Mouse (Mus musculus): ENCODE results near the gene Gm11077.
A peak's percentile ranks its signal among the peaks of the same experiment; 100 is the strongest.

DNA sequence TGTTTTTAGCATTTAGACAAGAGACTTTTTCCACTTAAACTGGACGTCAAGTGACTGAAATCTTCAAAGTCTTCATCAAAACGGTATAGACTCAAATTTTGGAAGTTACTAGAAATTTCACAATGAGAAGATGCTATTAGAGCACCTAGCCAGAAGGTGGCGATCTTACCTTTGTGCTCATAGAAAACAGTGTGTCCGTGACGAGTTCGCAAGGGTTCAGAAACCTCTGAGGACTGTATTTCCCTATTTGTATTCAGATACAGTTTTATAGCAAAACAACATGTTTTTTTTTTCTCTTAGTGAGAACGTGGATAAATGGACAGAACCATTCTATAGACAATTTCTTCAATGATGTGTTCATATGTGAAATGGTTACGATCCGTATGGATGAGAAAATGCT lies 37.3 kb downstream of the Gm11077 start:
- TF ChIP-seq CTCF (IDR thresholded peaks at IDR 0.05; ENCODE audit: low read depth) (peak; percentile 80), EP300 (IDR thresholded peaks at IDR 0.05; ENCODE audit: low read depth) (no peak)
